Mouse (Mus musculus): ENCODE measurements around the gene Sema5a.

DNA sequence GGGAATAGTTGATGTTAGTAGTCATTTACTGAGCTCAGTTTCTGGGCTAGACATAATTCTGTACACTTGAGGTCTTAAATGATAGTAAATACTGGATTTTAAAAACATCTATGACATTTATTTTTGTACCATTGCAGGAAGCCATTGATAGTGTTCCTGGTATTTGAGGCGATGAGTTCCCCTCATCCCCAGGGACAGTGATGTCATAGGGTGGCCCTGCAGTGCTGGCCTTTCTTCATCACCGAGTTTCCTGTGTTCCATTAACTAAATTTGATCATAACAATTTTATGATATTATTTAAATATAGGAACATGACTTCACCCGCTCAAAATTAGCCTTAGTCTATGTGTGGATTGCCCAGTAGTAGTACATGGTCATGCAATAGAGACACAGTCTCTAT is 41.7 kb downstream of the Sema5a start:
- TF ChIP-seq CTCF (IDR thresholded peaks at IDR 0.05) = no peak
- no peak for TF ChIP-seq EP300 (IDR thresholded peaks at IDR 0.05)
